Mouse (Mus musculus) heart, embryonic 14.5 days (tissue): ENCODE measurements at regions not wholly inside any gene's neighbourhood (a gene's known extent, or its start where the extent isn't known, plus 50 kb on each side); places are given as distances from the start of the nearest gene placed in this dataset.

ENCODE experiments used
- ATAC-seq: fragments of 200-750 bp; cut with Nextera tagmentation; 2 replicates; pipeline ENCODE4 v1.8.0; 2017; ENCODE audit warnings: low read depth, moderate TSS enrichment; ENCODE audit not compliant: insufficient number of reproducible peaks, insufficient read depth, low FRiP score
- H3K27ac ChIP-seq, 2 experiments: fragments of 200-500 bp in 1 of 2; fragments of 300-500 bp in 1 of 2; sonication (generic) in 1 of 2; replicated peaks in 1 of 2; 2 replicates each; pipeline ENCODE4 v1.5.1; 2012 to 2014; ENCODE audit warnings: low read depth in 2 of 2, low read length in 2 of 2, control low read depth in 1 of 2, mild to moderate bottlenecking in 1 of 2, mixed read lengths in 1 of 2; ENCODE audit not compliant: control insufficient read depth in 1 of 2, insufficient read depth in 1 of 2
- H3K27me3 ChIP-seq: fragments of 300-500 bp; sonication (generic); 2 replicates; pipeline ENCODE4 v1.6.1; 2014; ENCODE audit warnings: mild to moderate bottlenecking, low read length, control low read depth; ENCODE audit not compliant: control insufficient read depth, insufficient read depth
- H3K36me3 ChIP-seq: fragments of 300-500 bp; sonication (generic); 2 replicates; pipeline ENCODE4 v1.6.1; 2014; ENCODE audit warnings: mild to moderate bottlenecking, control low read depth, low read length, mixed read lengths; ENCODE audit not compliant: control insufficient read depth, insufficient read depth
- H3K4me1 ChIP-seq, 2 experiments: fragments of 200-500 bp in 1 of 2; fragments of 300-500 bp in 1 of 2; sonication (generic) in 1 of 2; 2 replicates each; pipeline ENCODE4 v1.6.1; 2012 to 2014; ENCODE audit warnings: low read length in 2 of 2, control low read depth in 1 of 2, mixed read lengths in 1 of 2; ENCODE audit not compliant: control insufficient read depth in 2 of 2, insufficient read depth in 2 of 2
- H3K4me2 ChIP-seq: fragments of 300-500 bp; sonication (generic); 2 replicates; pipeline ENCODE4 v1.6.1; 2014; ENCODE audit warnings: mild to moderate bottlenecking, low read length
- H3K4me3 ChIP-seq, 2 experiments: fragments of 200-500 bp in 1 of 2; fragments of 300-500 bp in 1 of 2; sonication (generic) in 1 of 2; 2 replicates each; pipeline ENCODE4 v1.5.1; 2012 to 2014; ENCODE audit warnings: low read length in 2 of 2, mild to moderate bottlenecking in 2 of 2, control low read depth in 1 of 2, low read depth in 1 of 2, moderate library complexity in 1 of 2; ENCODE audit not compliant: control insufficient read depth in 1 of 2, insufficient read depth in 1 of 2
- H3K9ac ChIP-seq: fragments of 300-500 bp; sonication (generic); 2 replicates; pipeline ENCODE4 v1.6.1; 2014; ENCODE audit warnings: mild to moderate bottlenecking, low read length
- H3K9me3 ChIP-seq: fragments of 300-500 bp; sonication (generic); 2 replicates; pipeline ENCODE4 v1.6.1; 2016; ENCODE audit warnings: low read length, control low read depth; ENCODE audit not compliant: control insufficient read depth
- WGBS: fragments of 180-500 bp; shearing (Covaris S2); extraction: QIAGEN DNeasy Blood & Tissue Kit; methylation state at CpG from one replicate; pipeline ENCODE4 v1.1.7; 2014; 5-methylcytosine and 5-hydroxymethylcytosine counted together

DNA sequence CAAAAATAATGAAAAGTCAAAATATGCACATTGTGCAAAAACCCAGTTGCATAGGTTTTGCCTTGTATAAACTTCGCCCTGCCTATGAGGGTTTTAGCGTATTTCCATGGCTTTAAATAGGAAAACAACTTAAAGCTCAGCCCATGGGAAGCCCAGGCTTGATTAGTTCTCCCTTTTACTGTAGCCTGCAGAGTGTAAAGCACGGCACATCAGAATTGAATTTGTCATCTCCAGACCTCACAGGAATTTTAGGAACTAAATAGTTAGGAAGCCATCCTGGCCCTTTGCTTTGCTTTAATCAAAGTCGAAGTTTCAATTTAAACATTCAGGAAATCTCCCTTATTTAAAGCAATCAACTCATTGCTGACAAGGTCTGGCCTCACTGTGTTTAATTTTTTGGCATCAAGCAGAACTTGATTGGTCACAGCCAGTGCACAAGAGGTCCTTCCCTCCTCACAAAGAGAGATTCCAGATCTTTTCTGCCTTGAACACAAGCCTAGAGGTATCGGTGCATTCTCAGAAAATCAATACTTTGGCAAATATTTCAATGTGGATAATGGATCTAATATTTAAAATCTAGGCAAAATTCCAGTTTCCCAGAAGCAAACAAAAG lies 211.8 kb upstream of the Eya4 start:
- WGBS: 73% methylated on average over 5 of the region's 5 CpGs
- no peak for ATAC-seq

DNA sequence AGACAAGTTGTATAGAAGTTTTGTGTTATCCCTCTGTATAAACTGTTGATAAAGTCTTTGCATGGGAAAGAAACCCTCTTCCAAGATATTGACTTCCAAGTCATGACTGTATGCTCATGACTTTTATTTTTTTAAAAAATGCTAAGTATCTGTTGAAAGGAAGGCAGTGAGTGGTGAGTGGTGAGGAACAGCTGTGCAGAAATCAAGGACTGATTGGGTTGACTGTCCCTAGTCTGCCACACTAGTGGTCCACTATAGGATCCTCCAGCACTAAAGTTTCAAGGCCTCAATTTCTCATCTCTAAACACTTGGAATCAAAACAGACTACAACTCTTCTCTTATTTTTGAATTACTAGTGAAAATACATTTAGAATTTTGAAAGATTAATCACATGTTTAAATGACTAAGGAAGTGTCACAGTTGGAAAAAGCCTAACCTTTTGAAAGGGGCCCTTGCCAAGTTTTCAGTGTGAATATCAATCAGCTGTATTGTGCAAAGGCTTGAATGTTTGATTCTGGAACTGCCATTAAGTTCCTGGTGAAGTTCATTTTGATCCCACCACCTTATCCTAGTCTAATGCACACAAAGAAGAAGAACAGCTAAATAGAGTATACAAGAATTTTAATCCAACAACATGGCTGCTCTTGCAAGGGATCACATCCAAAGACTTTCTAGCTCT lies 209.5 kb upstream of the Eya4 start:
- ATAC-seq: no peak
- H3K9me3 ChIP-seq: no peaks in the 10 kb centered on the region
- no peaks in the 10 kb centered on the region for H3K27me3 ChIP-seq
- H3K27ac ChIP-seq: no peak overlapping the region
- no peak overlapping the region for H3K4me3 ChIP-seq
- H3K9ac ChIP-seq: no peak overlapping the region
- no peaks in the 10 kb centered on the region for H3K4me1 ChIP-seq
- no peak overlapping the region for H3K4me2 ChIP-seq
- no peaks in the 10 kb centered on the region for H3K36me3 ChIP-seq

More for the DNA sequence above, 211.8 kb upstream of the Eya4 start:
- Histone ChIP-seq H3K36me3 (no peaks in the 10 kb centered on the region), H3K4me2 (no peak overlapping the region), H3K4me1 (peaks cover 0 to 3% of the 10 kb centered on the region in 2 experiments; a peak in 1 of 4 replicates), H3K27me3 (no peaks in the 10 kb centered on the region), H3K27ac (no peak overlapping the region), H3K9ac (no peak overlapping the region), H3K9me3 (no peaks in the 10 kb centered on the region), H3K4me3 (no peak overlapping the region)

DNA sequence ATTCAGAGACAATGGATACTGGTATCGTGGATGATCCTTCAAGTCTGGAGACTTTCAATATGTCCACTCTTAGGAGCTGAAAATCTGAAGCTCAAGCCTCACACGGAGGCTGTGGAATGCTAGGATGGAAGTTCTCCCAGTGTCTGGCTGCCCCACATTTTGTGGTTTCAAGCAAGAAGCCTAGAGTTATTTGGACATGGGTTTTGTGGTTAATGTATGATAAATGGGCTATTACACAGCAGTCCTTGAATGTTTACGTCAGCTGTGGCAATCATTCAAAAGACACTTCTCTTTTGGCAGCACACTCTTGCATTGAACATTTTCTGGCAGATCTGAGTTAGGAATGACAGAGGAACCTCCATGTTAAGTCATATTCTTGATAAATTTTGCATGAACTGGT lies 207.2 kb upstream of the Eya4 start:
- Histone ChIP-seq H3K27me3 (no peaks in the 10 kb centered on the region), H3K9me3 (no peaks in the 10 kb centered on the region), H3K4me2 (no peak overlapping the region), H3K27ac (no peak overlapping the region), H3K4me3 (no peak overlapping the region), H3K36me3 (no peaks in the 10 kb centered on the region), H3K4me1 (no peaks in the 10 kb centered on the region), H3K9ac (no peak overlapping the region)
- 76% methylated on average over 3 of the region's 3 CpGs for WGBS
- ATAC-seq: no peak

DNA sequence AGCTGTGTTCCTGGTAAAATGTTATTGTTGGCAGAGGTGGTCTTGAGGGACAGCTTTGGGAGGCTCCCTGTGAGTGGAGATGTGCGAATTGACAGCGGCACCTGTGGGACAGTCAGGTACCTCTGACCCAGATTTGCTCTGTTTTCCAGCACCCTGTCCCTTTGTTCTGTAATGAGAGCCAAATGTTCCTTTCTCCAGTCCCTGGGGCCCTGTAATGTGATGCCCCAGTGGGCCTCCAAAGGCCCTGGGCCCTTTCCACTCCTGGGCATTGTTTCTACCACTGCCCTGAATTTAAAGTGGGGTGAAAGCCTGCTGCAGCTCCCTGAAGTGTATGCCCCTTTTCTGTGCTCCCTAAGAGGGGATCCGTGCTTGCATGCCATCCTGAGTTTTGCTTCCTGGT lies 198.6 kb upstream of the Eya4 start:
- no peak for ATAC-seq
- H3K4me2 ChIP-seq: no peak overlapping the region

DNA sequence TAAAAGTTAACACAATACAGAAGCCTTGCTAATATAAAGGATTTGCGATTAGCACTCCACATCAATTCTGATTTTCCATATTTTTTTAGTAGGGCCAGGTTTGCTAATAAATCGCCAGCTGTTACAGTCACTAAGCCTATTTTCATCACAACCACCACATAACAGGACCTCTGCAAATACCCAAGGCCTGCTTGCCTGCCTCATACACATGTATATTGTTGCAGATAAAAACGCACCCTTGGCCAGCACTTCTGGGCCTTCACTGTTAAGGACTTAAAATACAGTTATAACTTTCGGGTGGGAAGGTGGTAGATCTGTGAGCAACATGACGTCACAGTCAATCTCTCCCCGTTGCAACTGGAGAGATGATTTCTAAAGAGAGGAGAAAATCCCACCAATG lies 197.7 kb upstream of the Eya4 start:
- H3K27me3 ChIP-seq: no peaks in the 10 kb centered on the region
- no peak overlapping the region for H3K4me3 ChIP-seq
- no peak overlapping the region for H3K27ac ChIP-seq
- ATAC-seq: no peak
- no peak overlapping the region for H3K4me2 ChIP-seq
- 72% methylated on average over 6 of the region's 6 CpGs for WGBS
- no peak overlapping the region for H3K9ac ChIP-seq
- H3K9me3 ChIP-seq: no peaks in the 10 kb centered on the region
- no peaks in the 10 kb centered on the region; a peak in 1 of 4 replicates for H3K4me1 ChIP-seq
- no peaks in the 10 kb centered on the region for H3K36me3 ChIP-seq

More for the DNA sequence above, 198.6 kb upstream of the Eya4 start:
- Histone ChIP-seq H3K36me3 (no peaks in the 10 kb centered on the region), H3K27me3 (no peaks in the 10 kb centered on the region), H3K27ac (no peak overlapping the region), H3K9ac (no peak overlapping the region), H3K4me3 (no peak overlapping the region), H3K4me1 (no peaks in the 10 kb centered on the region; a peak in 1 of 4 replicates), H3K9me3 (no peaks in the 10 kb centered on the region)
- WGBS: 44% methylated on average over 3 of the region's 3 CpGs

DNA sequence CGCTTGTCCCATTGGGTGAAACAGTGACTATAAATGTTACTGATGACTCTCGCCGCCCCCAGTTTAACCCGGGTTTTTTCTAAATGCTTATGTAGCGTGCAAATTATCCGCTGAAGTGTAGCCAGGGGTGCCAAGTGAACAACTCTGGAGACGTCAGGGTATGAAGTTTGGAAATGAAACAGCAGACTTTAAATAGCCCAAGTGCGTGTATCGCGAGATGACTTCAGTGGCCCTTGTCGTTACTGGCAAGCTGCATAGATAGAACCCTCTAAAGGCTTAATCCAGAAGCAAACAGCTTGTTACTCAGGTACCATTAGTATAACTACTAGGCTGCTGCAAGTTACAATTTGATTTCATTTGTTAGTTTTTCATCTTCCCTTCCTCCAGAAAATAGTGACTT lies 192.1 kb upstream of the Eya4 start:
- 57% methylated on average over 11 of the region's 11 CpGs for WGBS
- peak overlapping the region; percentile 48 for H3K4me2 ChIP-seq
- no peaks in the 10 kb centered on the region for H3K36me3 ChIP-seq
- H3K4me1 ChIP-seq: no peaks in the 10 kb centered on the region
- H3K9me3 ChIP-seq: no peaks in the 10 kb centered on the region
- no peak overlapping the region for H3K27ac ChIP-seq
- H3K27me3 ChIP-seq: no peaks in the 10 kb centered on the region
- no peak overlapping the region for H3K9ac ChIP-seq
- no peak for ATAC-seq
- no peak overlapping the region for H3K4me3 ChIP-seq

DNA sequence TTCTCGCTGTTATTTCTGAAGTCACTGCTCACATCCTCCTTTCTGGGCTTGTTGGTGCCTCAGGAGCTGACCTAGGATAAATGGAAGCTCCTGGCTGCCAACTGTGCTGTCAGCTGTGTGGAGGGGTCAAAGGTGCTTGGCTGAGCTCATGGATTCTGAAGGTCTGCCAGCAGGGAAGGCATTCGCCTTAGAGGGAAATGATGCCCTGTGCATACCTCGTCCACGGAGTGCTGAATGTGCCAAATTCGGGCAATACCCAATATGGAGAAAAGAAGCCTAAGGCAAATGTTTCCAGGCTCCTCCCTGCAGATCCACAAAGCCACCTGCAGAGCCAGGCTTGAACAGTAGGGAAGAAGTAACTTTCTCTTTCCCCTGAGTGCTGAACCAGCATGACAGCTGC lies 191.3 kb upstream of the Eya4 start:
- Histone ChIP-seq H3K27me3 (no peaks in the 10 kb centered on the region), H3K36me3 (no peaks in the 10 kb centered on the region), H3K9me3 (no peaks in the 10 kb centered on the region), H3K27ac (no peak overlapping the region), H3K4me3 (no peak overlapping the region), H3K4me1 (no peaks in the 10 kb centered on the region), H3K4me2 (peak overlapping the region; percentile 48), H3K9ac (no peak overlapping the region)
- ATAC-seq: no peak
- WGBS: 38% methylated on average over 5 of the region's 5 CpGs

DNA sequence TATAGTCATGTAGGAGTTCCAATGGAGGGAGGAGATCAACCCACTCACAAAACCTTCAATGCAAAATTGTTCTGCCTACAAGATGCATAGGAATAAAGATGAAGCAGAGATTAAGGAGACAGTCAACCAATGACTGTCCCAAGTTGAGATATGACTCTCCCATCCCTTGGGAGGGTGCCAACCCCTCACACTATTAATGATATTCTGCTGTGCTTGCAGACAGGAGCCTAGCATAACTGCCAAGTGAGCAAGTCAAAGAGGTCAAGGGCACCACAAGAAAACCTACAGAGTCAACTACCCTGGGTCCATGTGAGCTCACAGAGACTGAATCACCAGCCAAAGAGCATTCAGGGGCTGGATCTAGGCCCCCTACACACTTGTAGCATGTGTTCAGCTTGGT lies 184.1 kb upstream of the Eya4 start:
- Histone ChIP-seq H3K27ac (no peak overlapping the region), H3K27me3 (no peaks in the 10 kb centered on the region), H3K4me1 (no peaks in the 10 kb centered on the region), H3K9ac (no peak overlapping the region), H3K4me3 (no peak overlapping the region), H3K9me3 (no peaks in the 10 kb centered on the region), H3K36me3 (no peaks in the 10 kb centered on the region), H3K4me2 (no peak overlapping the region)
- no peak for ATAC-seq
